Mouse (Mus musculus): Measurements from ENCODE around the gene Selenon. TPM values are rescaled to one million over a fixed set of nuclear protein-coding genes. Genes with fewer than 3 reads are reported as not detected.
"Not testable (repeated sequence)": the region's sequence is repeated elsewhere in the genome, so short reads cannot be mapped to it uniquely, and the experiment has no call there.

Selenon gene
- total and polyA plus RNA-seq, 2 experiments from 2014 or later: 9.1 to 22.8 TPM

- DNase-seq (ENCODE audit: low spot score) (no peak), ATAC-seq (ENCODE audit: low FRiP score) (no peak)
- Histone ChIP-seq H3K4me2 (ENCODE audit: low read depth, low read length, poor library complexity, severe bottlenecking) (no peak overlapping the region), H3K4me3 (ENCODE audit: low read depth, low read length) (no peak overlapping the region), H3K27ac (ENCODE audit: low read depth, low read length) (no peak overlapping the region), H3K27me3 (ENCODE audit: insufficient read depth, low read length) (no peaks in the 10 kb centered on the region), H3K9me3 (ENCODE audit: low read length) (no peaks in the 10 kb centered on the region), H3K9ac (replicated peaks; ENCODE audit: low read length, poor library complexity, severe bottlenecking) (no peak overlapping the region), H3K4me1 (ENCODE audit: insufficient read depth, low read length) (peaks cover 6% of the 10 kb centered on the region; the same call in 1 of the 2 replicates), H3K36me3 (ENCODE audit: insufficient read depth, low read length) (peaks cover 19% of the 10 kb centered on the region)
- TF ChIP-seq CTCF (IDR thresholded peaks at IDR 0.05): no peak
- 86% methylated on average over 19 of the region's 19 CpGs for WGBS
Observed at GRCm38 (mm10) chr4:134506713-134507112, 45.3 kb downstream of the Selenon start.

GRCm38 (mm10) chr4:134505966-134506594 is 45.9 kb downstream of the Selenon start:
- H3K27me3 ChIP-seq (ENCODE audit: insufficient read depth, low read length): no peaks in the 10 kb centered on the region
- no peak for DNase-seq (ENCODE audit: low spot score)
- WGBS: 88% methylated on average over 3 of the region's 4 CpGs
- H3K9me3 ChIP-seq (ENCODE audit: low read length): no peaks in the 10 kb centered on the region
- peaks cover 3% of the 10 kb centered on the region; the same call in 1 of the 2 replicates for H3K4me1 ChIP-seq (ENCODE audit: insufficient read depth, low read length)
- peaks cover 19% of the 10 kb centered on the region for H3K36me3 ChIP-seq (ENCODE audit: insufficient read depth, low read length)
- H3K9ac ChIP-seq (replicated peaks; ENCODE audit: low read length, poor library complexity, severe bottlenecking): no peak overlapping the region
- no peak for TF ChIP-seq CTCF (IDR thresholded peaks at IDR 0.05)
- no peak overlapping the region for H3K27ac ChIP-seq (ENCODE audit: low read depth, low read length)
- no peak overlapping the region for H3K4me3 ChIP-seq (ENCODE audit: low read depth, low read length)
- ATAC-seq (ENCODE audit: low FRiP score): no peak
- no peak overlapping the region for H3K4me2 ChIP-seq (ENCODE audit: low read depth, low read length, poor library complexity, severe bottlenecking)

- Histone ChIP-seq H3K9me3 (ENCODE audit: low read length) (no peaks in the 10 kb centered on the region), H3K4me1 (ENCODE audit: insufficient read depth, low read length) (no peaks in the 10 kb centered on the region), H3K27me3 (ENCODE audit: insufficient read depth, low read length) (no peaks in the 10 kb centered on the region), H3K9ac (replicated peaks; ENCODE audit: low read length, poor library complexity, severe bottlenecking) (no peak overlapping the region), H3K4me3 (ENCODE audit: low read depth, low read length) (no peak overlapping the region), H3K27ac (ENCODE audit: low read depth, low read length) (no peak overlapping the region), H3K36me3 (ENCODE audit: insufficient read depth, low read length) (peaks cover 19% of the 10 kb centered on the region), H3K4me2 (ENCODE audit: low read depth, low read length, poor library complexity, severe bottlenecking) (no peak overlapping the region)
- no peak for DNase-seq (ENCODE audit: low spot score)
- 90% methylated on average over 4 of the region's 4 CpGs for WGBS
- no peak for TF ChIP-seq CTCF (IDR thresholded peaks at IDR 0.05)
- no peak for ATAC-seq (ENCODE audit: low FRiP score)
Observed at GRCm38 (mm10) chr4:134505303-134505789, 46.6 kb downstream of the Selenon start.

- WGBS: 78% methylated on average over 4 of the region's 4 CpGs
- Histone ChIP-seq H3K4me1 (ENCODE audit: insufficient read depth, low read length) (no peaks in the 10 kb centered on the region), H3K9me3 (ENCODE audit: low read length) (no peaks in the 10 kb centered on the region), H3K4me3 (ENCODE audit: low read depth, low read length) (no peak overlapping the region), H3K27me3 (ENCODE audit: insufficient read depth, low read length) (no peaks in the 10 kb centered on the region), H3K36me3 (ENCODE audit: insufficient read depth, low read length) (peaks cover 19% of the 10 kb centered on the region), H3K9ac (replicated peaks; ENCODE audit: low read length, poor library complexity, severe bottlenecking) (no peak overlapping the region), H3K4me2 (ENCODE audit: low read depth, low read length, poor library complexity, severe bottlenecking) (no peak overlapping the region), H3K27ac (ENCODE audit: low read depth, low read length) (no peak overlapping the region)
- no peak for TF ChIP-seq CTCF (IDR thresholded peaks at IDR 0.05)
- ATAC-seq (ENCODE audit: low FRiP score) (no peak), DNase-seq (ENCODE audit: low spot score) (no peak)
Observed at GRCm38 (mm10) chr4:134503686-134504357, 48.1 kb downstream of the Selenon start.

GRCm38 (mm10) chr4:134501095-134501494 is 50.9 kb downstream of the Selenon start:
- Histone ChIP-seq H3K4me3 (ENCODE audit: low read depth, low read length) (no peak overlapping the region), H3K9me3 (ENCODE audit: low read length) (no peaks in the 10 kb centered on the region), H3K27ac (ENCODE audit: low read depth, low read length) (no peak overlapping the region), H3K9ac (replicated peaks; ENCODE audit: low read length, poor library complexity, severe bottlenecking) (no peak overlapping the region), H3K4me1 (ENCODE audit: insufficient read depth, low read length) (peaks cover 6% of the 10 kb centered on the region), H3K4me2 (ENCODE audit: low read depth, low read length, poor library complexity, severe bottlenecking) (no peak overlapping the region), H3K36me3 (ENCODE audit: insufficient read depth, low read length) (no peaks in the 10 kb centered on the region; the same call in 1 of the 2 replicates), H3K27me3 (ENCODE audit: insufficient read depth, low read length) (no peaks in the 10 kb centered on the region)
- ATAC-seq (ENCODE audit: low FRiP score) (no peak), DNase-seq (ENCODE audit: low spot score) (no peak)
- 95% methylated on average over 6 of the region's 6 CpGs for WGBS
- no peak for TF ChIP-seq CTCF (IDR thresholded peaks at IDR 0.05)

- not testable (repeated sequence) for ATAC-seq (ENCODE audit: low FRiP score); H3K4me2 ChIP-seq (ENCODE audit: low read depth, low read length, poor library complexity, severe bottlenecking)
Observed at GRCm38 (mm10) chr4:134498983-134499382, 53.0 kb downstream of the Selenon start.

More at GRCm38 (mm10) chr4:134498983-134499382, 53.0 kb downstream of the Selenon start:
- not testable (repeated sequence) for H3K36me3 ChIP-seq (ENCODE audit: insufficient read depth, low read length); DNase-seq (ENCODE audit: low spot score); H3K9ac ChIP-seq (replicated peaks; ENCODE audit: low read length, poor library complexity, severe bottlenecking); H3K9me3 ChIP-seq (ENCODE audit: low read length); H3K4me3 ChIP-seq (ENCODE audit: low read depth, low read length); H3K27me3 ChIP-seq (ENCODE audit: insufficient read depth, low read length)
- WGBS: 90% methylated on average over 6 of the region's 6 CpGs
- Histone ChIP-seq H3K27ac (ENCODE audit: low read depth, low read length) (peak overlapping the region; percentile 44; the same call in 1 of the 2 replicates), H3K4me1 (ENCODE audit: insufficient read depth, low read length) (peaks cover 13% of the 10 kb centered on the region)

Measured in midbrain, postnatal 0 days (tissue).